8 mouse cellular contexts compared by ENCODE assay signal in genomic region chr15:36979159-36979487, GRCm38 (mm10). TPM values are rescaled to one million over a fixed set of nuclear protein-coding genes. Genes with fewer than 3 reads are reported as not detected.
A peak's percentile ranks its signal among the peaks of the same experiment; 100 is the strongest.
DNase-seq lines count a peak whose midpoint lies in the region; ATAC-seq and TF ChIP-seq lines count a peak whose summit lies in the region.
"Had no signal": no experiment of that assay in that cellular context is flagged by ENCODE, and none has a peak within 500 bp of the region (broad histone marks: within the 10 kb centered on the region; RNA-seq: fewer than 3 reads in every experiment).

No protein-coding gene starts in this region.

- TF ChIP-seq POLR2A in olfactory bulb, adult 2 months (IDR thresholded peaks at IDR 0.05; ENCODE audit: insufficient read depth, low read depth, low read length): no peak

- WGBS in lung, embryonic 14.5 days: 34% methylated on average over 5 of the region's 5 CpGs
- 27% methylated on average over 5 of the region's 5 CpGs for WGBS in forebrain, embryonic 14.5 days
- WGBS in limb, embryonic 11.5 days: 46% methylated on average over 5 of the region's 5 CpGs
- 11% methylated on average over 5 of the region's 5 CpGs for WGBS in olfactory bulb, adult 2 months

- ATAC-seq in lung, embryonic 14.5 days (ENCODE audit: insufficient read depth): no peak
- peak; percentile 22 for ATAC-seq in forebrain, embryonic 14.5 days
- ATAC-seq in limb, embryonic 11.5 days (ENCODE audit: insufficient number of reproducible peaks, low FRiP score, low TSS enrichment, low read depth): no peak

- no peaks in the 10 kb centered on the region for H3K27me3 ChIP-seq in lung, embryonic 14.5 days (ENCODE audit: insufficient read depth, low read length)
- H3K27me3 ChIP-seq in forebrain, embryonic 14.5 days (replicated peaks; ENCODE audit: control insufficient read depth, insufficient read depth, low read length): no peaks in the 10 kb centered on the region
- H3K27me3 ChIP-seq in limb, embryonic 11.5 days (ENCODE audit: control insufficient read depth, insufficient read depth, low read length): no peaks in the 10 kb centered on the region

- H3K4me3 ChIP-seq in lung, embryonic 14.5 days (ENCODE audit: low read depth, low read length): peak overlapping the region; percentile 34
- H3K4me3 ChIP-seq in forebrain, embryonic 14.5 days (ENCODE audit: low read depth, low read length): peak overlapping the region; percentile 32
- no peak overlapping the region for H3K4me3 ChIP-seq in limb, embryonic 11.5 days (ENCODE audit: low read depth, low read length)
- peak overlapping the region; percentile 44 for H3K4me3 ChIP-seq in olfactory bulb, adult 2 months (ENCODE audit: insufficient read depth, low read depth, low read length)

- H3K9me3 ChIP-seq in lung, embryonic 14.5 days (ENCODE audit: low read depth, low read length): no peaks in the 10 kb centered on the region
- H3K9me3 ChIP-seq in forebrain, embryonic 14.5 days (replicated peaks; ENCODE audit: control insufficient read depth, low read length): no peaks in the 10 kb centered on the region
- H3K9me3 ChIP-seq in limb, embryonic 11.5 days (ENCODE audit: control insufficient read depth, low read length): no peaks in the 10 kb centered on the region

- peak overlapping the region; percentile 23 for H3K9ac ChIP-seq in lung, embryonic 14.5 days
- peak overlapping the region; percentile 60 for H3K9ac ChIP-seq in forebrain, embryonic 14.5 days (ENCODE audit: low read length)
- no peak overlapping the region for H3K9ac ChIP-seq in limb, embryonic 11.5 days (ENCODE audit: low read length)

- H3K4me1 ChIP-seq in lung, embryonic 14.5 days (ENCODE audit: insufficient read depth): peaks cover 3% of the 10 kb centered on the region; the same call in 1 of the 2 replicates
- peaks cover 11% of the 10 kb centered on the region for H3K4me1 ChIP-seq in forebrain, embryonic 14.5 days (ENCODE audit: control insufficient read depth, insufficient read depth, low read length)
- peaks cover 5% of the 10 kb centered on the region for H3K4me1 ChIP-seq in limb, embryonic 11.5 days (ENCODE audit: control insufficient read depth, insufficient read depth, low read length)
- peaks cover 15% of the 10 kb centered on the region for H3K4me1 ChIP-seq in olfactory bulb, adult 2 months (ENCODE audit: control insufficient read depth, insufficient read depth, low read length)

- no peak for TF ChIP-seq CTCF in lung, embryonic 14.5 days (IDR thresholded peaks at IDR 0.05; ENCODE audit: low read depth)
- TF ChIP-seq CTCF in olfactory bulb, adult 2 months (IDR thresholded peaks at IDR 0.05; ENCODE audit: insufficient read depth, low read depth, low read length): no peak

- no peak overlapping the region for H3K27ac ChIP-seq in lung, embryonic 14.5 days (ENCODE audit: low read depth)
- peak overlapping the region; percentile 72 for H3K27ac ChIP-seq in forebrain, embryonic 14.5 days (ENCODE audit: low read depth, low read length)
- H3K27ac ChIP-seq in limb, embryonic 11.5 days (replicated peaks; ENCODE audit: low read depth, low read length): no peak overlapping the region
- 0 out of 2 replicates have a peak overlapping the region, but pooled peaks have one; percentile 35 for H3K27ac ChIP-seq in olfactory bulb, adult 2 months (ENCODE audit: insufficient read depth, low read depth, low read length)

- H3K36me3 ChIP-seq in lung, embryonic 14.5 days (ENCODE audit: insufficient read depth): no peaks in the 10 kb centered on the region
- no peaks in the 10 kb centered on the region for H3K36me3 ChIP-seq in forebrain, embryonic 14.5 days (ENCODE audit: control insufficient read depth, insufficient read depth, low read length)
- H3K36me3 ChIP-seq in limb, embryonic 11.5 days (ENCODE audit: control insufficient read depth, insufficient read depth, low read length): no peaks in the 10 kb centered on the region

- no peak for DNase-seq in lung, embryonic 14.5 days
- no peak for DNase-seq in lung, postnatal 25 days (ENCODE audit: low spot score)
- no peak for DNase-seq in forebrain, embryonic 14.5 days (ENCODE audit: low spot score)
- DNase-seq in limb, embryonic 11.5 days (ENCODE audit: low spot score): no peak
- no peak for DNase-seq in layer of hippocampus, postnatal 14 days (ENCODE audit: low spot score in 2 of 2)
- no peak for DNase-seq in left cerebral cortex, postnatal 14 days (ENCODE audit: low spot score in 2 of 2)
- DNase-seq: kidney, adult 8-10 months had no signal

- intact Hi-C loops in left cerebral cortex, postnatal 14 days (cut with DNase I): no loop called here

- peak overlapping the region; percentile 67 for H3K4me2 ChIP-seq in lung, embryonic 14.5 days
- H3K4me2 ChIP-seq in forebrain, embryonic 14.5 days (ENCODE audit: low read length): peak overlapping the region; percentile 63
- H3K4me2 ChIP-seq in limb, embryonic 11.5 days (ENCODE audit: low read depth, severe bottlenecking): peak overlapping the region; percentile 38; the same call in 1 of the 2 replicates

RNA-seq across cellular contexts. Expression of gene Zfp706, which starts 28.4 kb away (rescaled TPM):
- polyA plus RNA-seq in lung, embryonic 14.5 days (2014; fragmentation: Nextera tagmentation; extraction: Ambion mirVana): 417 and 428 TPM in 2 replicates
- polyA plus RNA-seq in forebrain, embryonic 14.5 days (2014; fragmentation: Nextera tagmentation; extraction: Ambion mirVana): 353 and 411 TPM in 2 replicates
- 420 and 444 TPM in 2 replicates for polyA plus RNA-seq in limb, embryonic 11.5 days (2014; fragmentation: Nextera tagmentation; extraction: Ambion mirVana)
- polyA plus RNA-seq in olfactory bulb, adult 2 months (2012; ENCODE audit: insufficient read depth, insufficient read length, low replicate concordance, missing spikeins): not detected in 2 replicates
- total RNA-seq in layer of hippocampus, postnatal 14 days (2021): 100 to 1,000 TPM; 293 to 299 TPM
- total RNA-seq in left cerebral cortex, postnatal 14 days (2021): 100 to 1,000 TPM; 210 to 244 TPM

Comparison
In these comparisons a context has a peak if more than half of its experiments do, and no peak if none do; other contexts are left out.
1. H3K27ac ChIP-seq: peak in forebrain, embryonic 14.5 days (single experiment) and olfactory bulb, adult 2 months (single experiment); none in lung, embryonic 14.5 days (single experiment) and limb, embryonic 11.5 days (single experiment).
2. Peak in every context shown above with its lines, with median percentiles within 50 percentile points of each other: H3K4me2 ChIP-seq.